Mouse (Mus musculus): ENCODE results near the gene Cfap43. TPM values are rescaled to one million over a fixed set of nuclear protein-coding genes. Genes with fewer than 3 reads are reported as not detected.

Gene Cfap43
- polyA plus RNA-seq, 1 experiment, result 0.02 TPM

DNA sequence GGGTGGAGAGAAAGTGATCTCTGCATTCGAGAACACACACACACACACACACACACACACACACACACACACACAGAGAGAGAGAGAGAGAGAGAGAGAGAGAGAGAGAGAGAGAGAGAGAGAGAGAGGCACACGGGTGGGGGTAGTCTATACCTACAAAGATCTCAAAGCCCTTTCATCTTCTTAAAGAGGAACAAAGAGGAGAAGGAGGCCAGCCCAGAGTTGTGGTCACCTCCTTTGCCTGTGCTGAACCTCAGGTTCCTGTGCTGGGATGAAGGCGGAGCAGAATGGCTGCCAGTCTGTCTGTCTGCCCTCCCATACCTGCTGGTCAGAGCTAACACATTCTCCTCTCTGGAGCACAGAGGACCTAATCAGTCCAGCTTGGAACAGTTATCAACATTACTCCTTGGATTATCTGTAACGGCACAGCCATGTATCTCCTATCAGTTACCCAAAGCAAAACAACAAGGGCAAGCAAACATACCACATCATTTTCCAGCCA lies 8.9 kb downstream of the Cfap43 start:
- TF ChIP-seq USF1 (IDR thresholded peaks at IDR 0.05; ENCODE audit: low read depth), result no peak
- H3ac ChIP-seq (ENCODE audit: control insufficient read depth, insufficient read length), result no peak overlapping the region
- H3K27me3 ChIP-seq (ENCODE audit: control insufficient read depth, insufficient read depth, insufficient read length), result no peaks in the 10 kb centered on the region
- peaks cover 31% of the 10 kb centered on the region for H3K36me3 ChIP-seq (ENCODE audit: control insufficient read depth, insufficient read depth)
- peaks cover 89% of the 10 kb centered on the region for H3K79me2 ChIP-seq (ENCODE audit: control insufficient read depth, insufficient read depth)
- H3K4me2 ChIP-seq (ENCODE audit: low read depth), result peak overlapping the region; percentile 55
- H3K4me3 ChIP-seq, result no peak overlapping the region

DNA sequence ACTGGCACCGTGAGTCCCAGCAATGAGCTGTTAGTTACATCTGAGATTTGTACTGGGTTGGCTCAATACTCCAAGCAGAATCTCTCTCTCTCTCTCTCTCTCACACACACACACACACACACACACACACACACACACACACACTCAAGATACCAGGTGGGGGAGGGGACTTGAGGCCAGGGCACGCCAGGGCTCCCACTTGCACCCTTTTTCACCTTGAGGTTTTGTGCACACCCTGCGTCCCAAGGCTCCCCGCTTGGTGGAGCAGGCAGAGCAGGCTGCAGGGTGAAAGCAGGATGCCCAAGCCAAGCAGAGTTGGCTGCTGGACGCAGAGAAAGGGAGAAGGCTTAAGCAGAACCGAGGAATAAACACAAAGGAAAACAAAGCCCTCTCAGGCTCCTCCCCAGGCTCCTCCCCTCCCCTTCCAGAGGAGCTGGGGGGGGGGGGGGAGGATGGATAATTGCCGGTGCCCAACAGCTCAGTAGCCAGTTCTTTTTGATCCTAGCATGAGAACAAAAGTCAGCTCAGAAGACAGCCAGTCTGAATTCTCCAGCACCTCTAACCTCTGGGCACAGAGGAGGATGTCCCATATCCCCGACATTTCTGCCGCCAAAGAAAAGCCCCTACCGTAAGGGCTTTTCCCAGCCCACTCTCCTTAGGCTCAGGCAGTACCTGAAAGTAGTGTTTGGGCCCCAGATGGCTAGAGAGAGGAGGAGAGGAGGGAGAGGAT lies 9.5 kb downstream of the Cfap43 start:
- H3K36me3 ChIP-seq (ENCODE audit: control insufficient read depth, insufficient read depth), result peaks cover 31% of the 10 kb centered on the region
- H3K27me3 ChIP-seq (ENCODE audit: control insufficient read depth, insufficient read depth, insufficient read length), result no peaks in the 10 kb centered on the region
- no peak overlapping the region for H3K4me3 ChIP-seq
- H3K79me2 ChIP-seq (ENCODE audit: control insufficient read depth, insufficient read depth), result peaks cover 87% of the 10 kb centered on the region
- no peak overlapping the region for H3ac ChIP-seq (ENCODE audit: control insufficient read depth, insufficient read length)
- TF ChIP-seq SRF (IDR thresholded peaks at IDR 0.05; ENCODE audit: control insufficient read depth, insufficient read length, low read depth) (no peak), MAX (IDR thresholded peaks at IDR 0.05; ENCODE audit: low read depth) (no peak), REST (IDR thresholded peaks at IDR 0.05; ENCODE audit: insufficient read depth, insufficient read length) (no peak), USF1 (IDR thresholded peaks at IDR 0.05; ENCODE audit: low read depth) (no peak), POLR2A (IDR thresholded peaks at IDR 0.05; ENCODE audit: insufficient read length, low read depth) (no peak), TCF3 (IDR thresholded peaks at IDR 0.05; ENCODE audit: insufficient read length, low read depth) (no peak), E2F4 (IDR thresholded peaks at IDR 0.05; ENCODE audit: insufficient read depth) (no peak), TCF12 (IDR thresholded peaks at IDR 0.05; ENCODE audit: insufficient read depth, poor library complexity, severe bottlenecking) (no peak), CEBPB (IDR thresholded peaks at IDR 0.05; ENCODE audit: insufficient read depth, poor library complexity, severe bottlenecking) (no peak), POLR2AphosphoS2 (IDR thresholded peaks at IDR 0.05; ENCODE audit: insufficient read length, low read depth) (no peak), MYOD1 (IDR thresholded peaks at IDR 0.05; ENCODE audit: control insufficient read depth in 1 of 3, insufficient read length in 2 of 3, low read depth in 2 of 3) (no peak)
- H3K4me2 ChIP-seq (ENCODE audit: low read depth), result peak overlapping the region; percentile 55

DNA sequence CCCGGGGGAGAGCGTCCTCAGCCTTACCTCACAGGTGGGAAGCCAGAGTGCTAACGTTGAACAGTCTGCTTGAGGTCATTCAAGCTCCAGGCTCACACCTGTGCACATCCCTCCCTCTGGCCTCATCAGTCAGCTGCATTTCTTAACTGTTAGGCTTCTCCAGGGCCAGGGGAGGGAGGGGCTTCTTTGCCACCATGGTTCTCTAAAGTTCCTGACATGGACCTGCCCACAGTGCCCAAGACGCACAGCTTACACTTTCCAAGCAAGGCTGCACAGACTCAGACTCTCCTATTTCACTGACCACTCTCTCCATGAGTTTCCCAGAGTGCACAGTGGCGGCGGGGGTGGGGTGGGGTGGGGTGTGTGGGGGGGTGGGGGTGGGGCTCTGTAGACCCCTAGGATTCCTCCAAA lies 10.1 kb downstream of the Cfap43 start:
- Histone ChIP-seq H3K4me2 (ENCODE audit: low read depth) (no peak overlapping the region), H3K79me2 (ENCODE audit: control insufficient read depth, insufficient read depth) (peaks cover 87% of the 10 kb centered on the region), H3ac (ENCODE audit: control insufficient read depth, insufficient read length) (no peak overlapping the region), H3K27me3 (ENCODE audit: control insufficient read depth, insufficient read depth, insufficient read length) (no peaks in the 10 kb centered on the region), H3K4me3 (no peak overlapping the region), H3K36me3 (ENCODE audit: control insufficient read depth, insufficient read depth) (peaks cover 31% of the 10 kb centered on the region)
- TF ChIP-seq USF1 (IDR thresholded peaks at IDR 0.05; ENCODE audit: low read depth) (no peak), POLR2AphosphoS2 (IDR thresholded peaks at IDR 0.05; ENCODE audit: insufficient read length, low read depth) (no peak), TCF12 (IDR thresholded peaks at IDR 0.05; ENCODE audit: insufficient read depth, poor library complexity, severe bottlenecking) (no peak), TCF3 (IDR thresholded peaks at IDR 0.05; ENCODE audit: insufficient read length, low read depth) (no peak), MYOD1 (IDR thresholded peaks at IDR 0.05; ENCODE audit: control insufficient read depth in 1 of 3, insufficient read length in 2 of 3, low read depth in 2 of 3) (no peak), CEBPB (IDR thresholded peaks at IDR 0.05; ENCODE audit: insufficient read depth, poor library complexity, severe bottlenecking) (no peak), MAX (IDR thresholded peaks at IDR 0.05; ENCODE audit: low read depth) (no peak), MYOG (IDR thresholded peaks at IDR 0.05; ENCODE audit: control insufficient read depth in 1 of 3, insufficient read depth in 1 of 3, insufficient read length in 2 of 3, low read depth in 2 of 3) (no peak), E2F4 (IDR thresholded peaks at IDR 0.05; ENCODE audit: insufficient read depth) (no peak), SRF (IDR thresholded peaks at IDR 0.05; ENCODE audit: control insufficient read depth, insufficient read length, low read depth) (no peak), REST (IDR thresholded peaks at IDR 0.05; ENCODE audit: insufficient read depth, insufficient read length) (no peak), POLR2A (IDR thresholded peaks at IDR 0.05; ENCODE audit: insufficient read length, low read depth) (no peak)

DNA sequence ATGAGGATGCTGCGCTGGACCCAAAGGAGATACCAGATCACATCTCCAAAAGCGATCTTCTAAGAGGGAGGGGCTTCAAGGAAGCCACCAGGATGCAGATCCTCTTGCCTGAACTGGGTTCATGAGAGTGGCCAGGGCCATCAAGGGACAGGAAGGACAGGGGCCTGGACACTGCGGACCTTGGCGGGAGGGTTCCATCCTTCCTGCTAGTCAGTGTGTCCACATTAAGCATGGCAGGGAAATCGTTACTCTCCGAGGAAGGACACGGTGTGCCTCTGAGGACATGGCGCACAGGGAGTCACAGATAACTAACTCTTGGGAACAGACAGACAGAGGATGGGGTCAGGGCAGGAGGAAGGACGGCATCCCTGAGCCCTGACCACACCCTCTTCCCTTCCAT lies 11.5 kb downstream of the Cfap43 start:
- no peak for TF ChIP-seq SRF (IDR thresholded peaks at IDR 0.05; ENCODE audit: control insufficient read depth, insufficient read length, low read depth)
- TF ChIP-seq E2F4 (IDR thresholded peaks at IDR 0.05; ENCODE audit: insufficient read depth), result no peak
- no peak for TF ChIP-seq MAX (IDR thresholded peaks at IDR 0.05; ENCODE audit: low read depth)
- no peak for TF ChIP-seq TCF3 (IDR thresholded peaks at IDR 0.05; ENCODE audit: insufficient read length, low read depth)
- no peak for TF ChIP-seq MYOG (IDR thresholded peaks at IDR 0.05; ENCODE audit: control insufficient read depth in 1 of 3, insufficient read depth in 1 of 3, insufficient read length in 2 of 3, low read depth in 2 of 3)
- no peak for TF ChIP-seq POLR2AphosphoS2 (IDR thresholded peaks at IDR 0.05; ENCODE audit: insufficient read length, low read depth)
- no peak for TF ChIP-seq USF1 (IDR thresholded peaks at IDR 0.05; ENCODE audit: low read depth)
- TF ChIP-seq CEBPB (IDR thresholded peaks at IDR 0.05; ENCODE audit: insufficient read depth, poor library complexity, severe bottlenecking), result no peak
- TF ChIP-seq REST (IDR thresholded peaks at IDR 0.05; ENCODE audit: insufficient read depth, insufficient read length), result no peak
- TF ChIP-seq TCF12 (IDR thresholded peaks at IDR 0.05; ENCODE audit: insufficient read depth, poor library complexity, severe bottlenecking), result no peak
- no peak for TF ChIP-seq POLR2A (IDR thresholded peaks at IDR 0.05; ENCODE audit: insufficient read length, low read depth)
- no peak for TF ChIP-seq MYOD1 (IDR thresholded peaks at IDR 0.05; ENCODE audit: control insufficient read depth in 1 of 3, insufficient read length in 2 of 3, low read depth in 2 of 3)
- Histone ChIP-seq H3K4me2 (ENCODE audit: low read depth) (no peak overlapping the region), H3K27me3 (ENCODE audit: control insufficient read depth, insufficient read depth, insufficient read length) (no peaks in the 10 kb centered on the region), H3K79me2 (ENCODE audit: control insufficient read depth, insufficient read depth) (peaks cover 79% of the 10 kb centered on the region), H3K36me3 (ENCODE audit: control insufficient read depth, insufficient read depth) (peaks cover 23% of the 10 kb centered on the region), H3K4me3 (no peak overlapping the region), H3ac (ENCODE audit: control insufficient read depth, insufficient read length) (no peak overlapping the region)

DNA sequence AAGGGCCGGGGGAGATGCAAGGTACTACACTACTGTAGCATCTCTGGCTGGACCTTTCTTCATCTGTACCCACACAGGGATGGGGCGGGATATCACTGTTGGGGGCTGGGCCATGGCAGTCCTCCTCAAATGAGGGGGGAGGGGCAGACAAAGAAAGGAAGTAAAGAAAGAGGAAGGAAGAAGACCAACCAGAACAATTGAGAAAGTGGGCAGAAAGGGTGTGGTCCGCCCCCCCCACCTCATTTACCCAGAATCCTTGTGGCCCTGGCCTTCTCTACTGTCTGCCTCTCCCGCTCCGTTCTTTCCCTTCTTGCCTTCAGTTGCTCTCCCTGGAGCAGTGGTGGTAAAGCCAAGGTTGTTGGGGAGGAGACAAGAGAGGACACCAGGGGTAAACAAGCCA lies 13.5 kb downstream of the Cfap43 start:
- Histone ChIP-seq H3K27me3 (ENCODE audit: control insufficient read depth, insufficient read depth, insufficient read length) (no peaks in the 10 kb centered on the region), H3K79me2 (ENCODE audit: control insufficient read depth, insufficient read depth) (peaks cover 81% of the 10 kb centered on the region), H3K4me3 (no peak overlapping the region), H3ac (ENCODE audit: control insufficient read depth, insufficient read length) (no peak overlapping the region), H3K4me2 (ENCODE audit: low read depth) (no peak overlapping the region), H3K36me3 (ENCODE audit: control insufficient read depth, insufficient read depth) (peaks cover 16% of the 10 kb centered on the region)
- no peak for TF ChIP-seq USF1 (IDR thresholded peaks at IDR 0.05; ENCODE audit: low read depth)
- no peak for TF ChIP-seq TCF12 (IDR thresholded peaks at IDR 0.05; ENCODE audit: insufficient read depth, poor library complexity, severe bottlenecking)
- no peak for TF ChIP-seq TCF3 (IDR thresholded peaks at IDR 0.05; ENCODE audit: insufficient read length, low read depth)
- no peak for TF ChIP-seq REST (IDR thresholded peaks at IDR 0.05; ENCODE audit: insufficient read depth, insufficient read length)
- TF ChIP-seq MYOD1 (IDR thresholded peaks at IDR 0.05; ENCODE audit: control insufficient read depth in 1 of 3, insufficient read length in 2 of 3, low read depth in 2 of 3), result no peak
- TF ChIP-seq CEBPB (IDR thresholded peaks at IDR 0.05; ENCODE audit: insufficient read depth, poor library complexity, severe bottlenecking), result no peak
- TF ChIP-seq POLR2AphosphoS2 (IDR thresholded peaks at IDR 0.05; ENCODE audit: insufficient read length, low read depth), result no peak
- no peak for TF ChIP-seq MAX (IDR thresholded peaks at IDR 0.05; ENCODE audit: low read depth)
